Comparison of ENCODE assay signal across 22 mouse cellular contexts in genomic region chr2:5061133-5061708, GRCm38 (mm10). TPM values are rescaled to one million over a fixed set of nuclear protein-coding genes. Genes with fewer than 3 reads are reported as not detected.
DNase-seq lines count a peak whose midpoint lies in the region; ATAC-seq and TF ChIP-seq lines count a peak whose summit lies in the region.
"Had no signal": no experiment of that assay in that cellular context is flagged by ENCODE, and none has a peak within 500 bp of the region (broad histone marks: within the 10 kb centered on the region; RNA-seq: fewer than 3 reads in every experiment).

No protein-coding gene starts in this region.

- TF ChIP-seq EP300 in liver, postnatal 0 days (IDR thresholded peaks at IDR 0.05; ENCODE audit: low read depth), result no peak

- WGBS in liver, embryonic 15.5 days (ENCODE audit: insufficient replicate concordance), result 61% methylated on average over 8 of the region's 8 CpGs
- 79% methylated on average over 8 of the region's 8 CpGs for WGBS in liver, embryonic 11.5 days
- 55% methylated on average over 8 of the region's 8 CpGs for WGBS in liver, postnatal 0 days (ENCODE audit: insufficient replicate concordance)

- no peak overlapping the region for H3K9ac ChIP-seq in liver, embryonic 15.5 days
- H3K9ac ChIP-seq in liver, embryonic 11.5 days (ENCODE audit: low read depth, low read length), result no peak overlapping the region
- 0 out of 2 replicates have a peak overlapping the region, but pooled peaks have one; percentile 6 for H3K9ac ChIP-seq in liver, postnatal 0 days (replicated peaks)
- H3K9ac ChIP-seq: embryonic facial prominence, embryonic 12.5 days; forebrain, embryonic 15.5 days; hindbrain, embryonic 13.5 days; limb, embryonic 12.5 days; midbrain, embryonic 12.5 days; stomach, embryonic 15.5 days had no signal

- 0 out of 2 replicates have a peak overlapping the region, but pooled peaks have one; percentile 4 for H3K4me3 ChIP-seq in liver, embryonic 15.5 days (replicated peaks)
- H3K4me3 ChIP-seq in liver, embryonic 11.5 days (ENCODE audit: low read depth, low read length), result no peak overlapping the region
- H3K4me3 ChIP-seq in liver, postnatal 0 days (ENCODE audit: low read depth, low read length), result no peak overlapping the region
- H3K4me3 ChIP-seq: embryonic facial prominence, embryonic 12.5 days; forebrain, embryonic 15.5 days; hindbrain, embryonic 13.5 days; limb, embryonic 12.5 days; midbrain, embryonic 12.5 days; stomach, embryonic 15.5 days had no signal

- H3K9me3 ChIP-seq in liver, embryonic 15.5 days (replicated peaks), result no peaks in the 10 kb centered on the region
- no peaks in the 10 kb centered on the region for H3K9me3 ChIP-seq in liver, embryonic 11.5 days (ENCODE audit: control insufficient read depth, low read length)
- H3K9me3 ChIP-seq in liver, postnatal 0 days (ENCODE audit: low read length), result no peaks in the 10 kb centered on the region
- H3K9me3 ChIP-seq: embryonic facial prominence, embryonic 12.5 days; forebrain, embryonic 15.5 days; hindbrain, embryonic 13.5 days; limb, embryonic 12.5 days; midbrain, embryonic 12.5 days; stomach, embryonic 15.5 days had no signal

- H3K4me2 ChIP-seq in liver, embryonic 15.5 days, result 0 out of 2 replicates have a peak overlapping the region, but pooled peaks have one; percentile 8
- H3K4me2 ChIP-seq in liver, embryonic 11.5 days, result no peak overlapping the region
- peak overlapping the region; percentile 72 for H3K4me2 ChIP-seq in liver, postnatal 0 days (ENCODE audit: low read depth, low read length)
- H3K4me2 ChIP-seq: embryonic facial prominence, embryonic 12.5 days; forebrain, embryonic 15.5 days; heart, embryonic 11.5 days; hindbrain, embryonic 13.5 days; limb, embryonic 12.5 days; midbrain, embryonic 12.5 days; stomach, embryonic 15.5 days had no signal

- no peak for ATAC-seq in liver, embryonic 15.5 days (ENCODE audit: insufficient read depth)
- no peak for ATAC-seq in liver, embryonic 11.5 days (replicated peaks; ENCODE audit: low FRiP score)
- ATAC-seq in CD4-positive, CD25-positive, alpha-beta regulatory T cell, adult 4 months, result peak; percentile 44
- ATAC-seq in liver, postnatal 0 days, result peak; percentile 51
- ATAC-seq in megakaryocyte-erythroid progenitor cell, adult 5-6 weeks (replicated peaks; ENCODE audit: low FRiP score, low TSS enrichment, poor library complexity, severe bottlenecking), result no peak
- ATAC-seq: forebrain, embryonic 15.5 days had no signal

- H3K4me1 ChIP-seq in liver, embryonic 15.5 days (replicated peaks), result peaks cover 37% of the 10 kb centered on the region
- peaks cover 13% of the 10 kb centered on the region for H3K4me1 ChIP-seq in liver, embryonic 11.5 days (replicated peaks; ENCODE audit: control insufficient read depth, insufficient read depth, low read length)
- peaks cover 15% of the 10 kb centered on the region for H3K4me1 ChIP-seq in liver, postnatal 0 days (ENCODE audit: insufficient read depth)
- H3K4me1 ChIP-seq: embryonic facial prominence, embryonic 12.5 days; stomach, embryonic 15.5 days had no signal

- peaks cover 7% of the 10 kb centered on the region; the same call in 1 of the 2 replicates for H3K36me3 ChIP-seq in liver, embryonic 15.5 days (replicated peaks)
- no peaks in the 10 kb centered on the region for H3K36me3 ChIP-seq in liver, embryonic 11.5 days (ENCODE audit: control insufficient read depth, insufficient read depth, low read length)
- H3K36me3 ChIP-seq in liver, postnatal 0 days (replicated peaks; ENCODE audit: insufficient read depth, low read length), result peaks cover 5% of the 10 kb centered on the region
- H3K36me3 ChIP-seq: embryonic facial prominence, embryonic 12.5 days; forebrain, embryonic 15.5 days; hindbrain, embryonic 13.5 days; limb, embryonic 12.5 days; midbrain, embryonic 12.5 days; stomach, embryonic 15.5 days had no signal

- peak; percentile 28 for DNase-seq in adrenal gland, postnatal 14 days
- no peak for DNase-seq in adrenal gland, postnatal 4 days (ENCODE audit: low spot score in 2 of 2)
- no peak for DNase-seq in liver, embryonic 11.5 days (ENCODE audit: low spot score)
- DNase-seq in liver, postnatal 0 days, result peak; percentile 33
- no peak for DNase-seq in layer of hippocampus, postnatal 25 days (ENCODE audit: extremely low spot score in 1 of 2, low spot score in 1 of 2)
- DNase-seq: cerebellum, adult 9-11 months; heart, postnatal 10 days; kidney, adult 11 months; lung, adult 2 months; lung, postnatal 4 days; spleen, adult 18-20 months; thymus, adult 2 months had no signal

- no peak overlapping the region for H3K27ac ChIP-seq in liver, embryonic 15.5 days (replicated peaks)
- no peak overlapping the region for H3K27ac ChIP-seq in liver, embryonic 11.5 days (ENCODE audit: low read depth, low read length)
- peak overlapping the region; percentile 92 for H3K27ac ChIP-seq in liver, postnatal 0 days (ENCODE audit: low read depth)
- H3K27ac ChIP-seq: embryonic facial prominence, embryonic 12.5 days; forebrain, embryonic 15.5 days; hindbrain, embryonic 13.5 days; limb, embryonic 12.5 days; midbrain, embryonic 12.5 days; stomach, embryonic 15.5 days had no signal

- TF ChIP-seq CTCF in liver, postnatal 0 days (IDR thresholded peaks at IDR 0.05; ENCODE audit: low read depth), result no peak

- H3K27me3 ChIP-seq in liver, embryonic 15.5 days, result 0 out of 2 replicates have a peak, but pooled peaks cover 4% of the 10 kb centered on the region
- H3K27me3 ChIP-seq in liver, embryonic 11.5 days (replicated peaks; ENCODE audit: control insufficient read depth, insufficient read depth, low read length), result no peaks in the 10 kb centered on the region
- no peaks in the 10 kb centered on the region for H3K27me3 ChIP-seq in liver, postnatal 0 days (ENCODE audit: insufficient read depth, low read length)
- H3K27me3 ChIP-seq: stomach, embryonic 15.5 days had no signal

RNA-seq across cellular contexts. Expression of gene Optn, which starts 2.6 kb away (rescaled TPM):
- total RNA-seq in adrenal gland, postnatal 14 days (2021), result 77.7 and 81.5 TPM in 2 replicates
- 10 to 100 TPM; 37.0 to 40.4 TPM for total RNA-seq in adrenal gland, postnatal 4 days (2021)
- polyA plus RNA-seq in liver, embryonic 15.5 days (2015; fragmentation: Nextera tagmentation; extraction: Ambion mirVana), result 17.4 and 20.4 TPM in 2 replicates
- 18.7 and 21.8 TPM in 2 replicates for polyA plus RNA-seq in liver, embryonic 11.5 days (2014; fragmentation: Nextera tagmentation; extraction: Ambion mirVana)
- 1 to 10 TPM; 1.0 to 1.5 TPM for polyA plus RNA-seq in CD4-positive, CD25-positive, alpha-beta regulatory T cell, adult 4 months (2017; shearing (Covaris generic))
- 41.0 and 42.0 TPM in 2 replicates for polyA plus RNA-seq in liver, postnatal 0 days (2015; fragmentation: Nextera tagmentation; extraction: Ambion mirVana)
- 10 to 100 TPM; 14.2 to 14.6 TPM for total RNA-seq in layer of hippocampus, postnatal 25 days (2021)
- 89.0 and 116 TPM in 2 replicates for total RNA-seq in megakaryocyte-erythroid progenitor cell, adult 5-6 weeks (2014; fragmentation: Nextera tagmentation)
- total RNA-seq in megakaryocyte-erythroid progenitor cell, adult 5-6 weeks (2017), result 193 and 249 TPM in 2 replicates

RNA-seq across cellular contexts. Expression of gene Mcm10, which starts 48.6 kb away (rescaled TPM):
- 6.0 and 7.9 TPM in 2 replicates for total RNA-seq in adrenal gland, postnatal 14 days (2021)
- total RNA-seq in adrenal gland, postnatal 4 days (2021), result 10 to 100 TPM; 15.8 to 17.6 TPM
- polyA plus RNA-seq in liver, embryonic 15.5 days (2015; fragmentation: Nextera tagmentation; extraction: Ambion mirVana), result 28.4 and 30.0 TPM in 2 replicates
- polyA plus RNA-seq in liver, embryonic 11.5 days (2014; fragmentation: Nextera tagmentation; extraction: Ambion mirVana), result 77.2 and 84.4 TPM in 2 replicates
- 1 to 10 TPM; 1.8 to 7.9 TPM for polyA plus RNA-seq in CD4-positive, CD25-positive, alpha-beta regulatory T cell, adult 4 months (2017; shearing (Covaris generic))
- 10.5 and 12.2 TPM in 2 replicates for polyA plus RNA-seq in liver, postnatal 0 days (2015; fragmentation: Nextera tagmentation; extraction: Ambion mirVana)
- total RNA-seq in layer of hippocampus, postnatal 25 days (2021), result 1 to 10 TPM; 1.0 to 1.1 TPM
- 121 and 141 TPM in 2 replicates for total RNA-seq in megakaryocyte-erythroid progenitor cell, adult 5-6 weeks (2014; fragmentation: Nextera tagmentation)
- 92.5 and 121 TPM in 2 replicates for total RNA-seq in megakaryocyte-erythroid progenitor cell, adult 5-6 weeks (2017)

Comparison
In these comparisons a context has a peak if more than half of its experiments do, and no peak if none do; other contexts are left out.
1. DNase-seq: peak in adrenal gland, postnatal 14 days (single experiment) and liver, postnatal 0 days (single experiment); none in adrenal gland, postnatal 4 days (0 of 2), liver, embryonic 11.5 days (single experiment) and layer of hippocampus, postnatal 25 days (0 of 2).
2. ATAC-seq: peak in CD4-positive, CD25-positive, alpha-beta regulatory T cell, adult 4 months (single experiment) and liver, postnatal 0 days (single experiment); none in liver, embryonic 15.5 days (single experiment), liver, embryonic 11.5 days (single experiment) and megakaryocyte-erythroid progenitor cell, adult 5-6 weeks (single experiment).
3. RNA of gene Mcm10, which starts 48.6 kb away (total RNA-seq): 92.5 to 141 TPM in megakaryocyte-erythroid progenitor cell, adult 5-6 weeks; 15.8 to 17.6 TPM in adrenal gland, postnatal 4 days, 6.0 to 7.9 TPM in adrenal gland, postnatal 14 days and 1.0 to 1.1 TPM in layer of hippocampus, postnatal 25 days; every median in the first group is over 4 times any median in the second.